10 mouse cellular contexts compared by ENCODE assay signal in genomic region chr5:104407541-104408231, GRCm38 (mm10). TPM values are rescaled to one million over a fixed set of nuclear protein-coding genes. Genes with fewer than 3 reads are reported as not detected.
DNase-seq lines count a peak whose midpoint lies in the region; ATAC-seq lines count a peak whose summit lies in the region.
"Had no signal": no experiment of that assay in that cellular context is flagged by ENCODE, and none has a peak within 500 bp of the region (broad histone marks: within the 10 kb centered on the region; RNA-seq: fewer than 3 reads in every experiment).

No protein-coding gene starts in this region.

- no peaks in the 10 kb centered on the region for H3K36me3 ChIP-seq in limb, embryonic 11.5 days (ENCODE audit: control insufficient read depth, insufficient read depth, low read length)

- H3K4me3 ChIP-seq in limb, embryonic 11.5 days (ENCODE audit: low read depth, low read length), result no peak overlapping the region
- H3K4me3 ChIP-seq: erythroblast, embryonic 14.5 days had no signal

- 28% methylated on average over 2 of the region's 2 CpGs for whole genome bisulfite sequencing in limb, embryonic 11.5 days

- DNase-seq in gastrocnemius, adult 18-20 months (ENCODE audit: low spot score), result peak; percentile 15
- DNase-seq in gastrocnemius, postnatal 4 days (ENCODE audit: low spot score in 2 of 2), result no peak
- DNase-seq in 3134 (ENCODE audit: extremely low read depth, insufficient read length, low spot score), result peak; percentile 80
- peak; percentile 41 for DNase-seq in brain, adult 2 months (ENCODE audit: low read depth, low spot score)
- DNase-seq in limb, embryonic 11.5 days (ENCODE audit: low spot score), result peak; percentile 46
- no peak for DNase-seq in thymus, postnatal 14 days
- no peak for DNase-seq in spleen, postnatal 10 days (ENCODE audit: low spot score in 2 of 2)
- DNase-seq in cerebellum, adult 11 months, result no peak
- DNase-seq: lung, postnatal 14 days had no signal

- no peak overlapping the region for H3K9ac ChIP-seq in limb, embryonic 11.5 days (ENCODE audit: low read length)

- H3K27ac ChIP-seq in limb, embryonic 11.5 days (replicated peaks; ENCODE audit: low read depth, low read length), result peak overlapping the region; percentile 97

- no peaks in the 10 kb centered on the region for H3K27me3 ChIP-seq in limb, embryonic 11.5 days (ENCODE audit: control insufficient read depth, insufficient read depth, low read length)

- no peak overlapping the region for H3K4me2 ChIP-seq in limb, embryonic 11.5 days (ENCODE audit: low read depth, severe bottlenecking)

- peak; percentile 74; the same call in 1 of the 2 replicates for ATAC-seq in limb, embryonic 11.5 days (ENCODE audit: insufficient number of reproducible peaks, low FRiP score, low TSS enrichment, low read depth)

- no peaks in the 10 kb centered on the region for H3K9me3 ChIP-seq in limb, embryonic 11.5 days (ENCODE audit: control insufficient read depth, low read length)

- H3K4me1 ChIP-seq in limb, embryonic 11.5 days (ENCODE audit: control insufficient read depth, insufficient read depth, low read length), result peaks cover 17% of the 10 kb centered on the region

RNA-seq across cellular contexts. Expression of gene Spp1, which starts 27.2 kb away (rescaled TPM):
- 1 to 10 TPM; 1.9 to 4.2 TPM for total RNA-seq in gastrocnemius, adult 18-20 months (2021)
- 1 to 10 TPM in 1 of 2 experiments, under 1 TPM in 1; 0.76 to 1.2 TPM for total RNA-seq in gastrocnemius, postnatal 4 days (2021)
- polyA plus RNA-seq in limb, embryonic 11.5 days (2014; fragmentation: Nextera tagmentation; extraction: Ambion mirVana), result 5.0 and 9.9 TPM in 2 replicates
- polyA plus RNA-seq: erythroblast, embryonic 14.5 days had no signal

RNA-seq across cellular contexts. Expression of gene Pkd2, which starts 51.6 kb away (rescaled TPM):
- total RNA-seq in gastrocnemius, adult 18-20 months (2021), result 10 to 100 TPM in 1 of 2 experiments, 1 to 10 TPM in 1; 6.5 to 10.9 TPM
- total RNA-seq in gastrocnemius, postnatal 4 days (2021), result 10 to 100 TPM; 43.1 to 49.2 TPM
- polyA plus RNA-seq in limb, embryonic 11.5 days (2014; fragmentation: Nextera tagmentation; extraction: Ambion mirVana), result 21.1 and 25.3 TPM in 2 replicates
- polyA plus RNA-seq: erythroblast, embryonic 14.5 days had no signal

Comparison
In these comparisons a context has a peak if more than half of its experiments do, and no peak if none do; other contexts are left out.
1. DNase-seq: peak in gastrocnemius, adult 18-20 months (single experiment), 3134 (single experiment), brain, adult 2 months (single experiment) and limb, embryonic 11.5 days (single experiment); none in gastrocnemius, postnatal 4 days (0 of 2), thymus, postnatal 14 days (single experiment), spleen, postnatal 10 days (0 of 2) and cerebellum, adult 11 months (single experiment).